Mouse (Mus musculus) heart, adult 2 months (tissue): ENCODE results near the gene Homer2.

Source experiments
- EP300 ChIP-seq: fragments of 200-500 bp; IDR thresholded peaks from 2 replicates; pipeline ENCODE4 v1.6.1; 2011; ENCODE audit warnings: low read depth, low read length, control low read depth; ENCODE audit not compliant: insufficient read depth
- POLR2A ChIP-seq: fragments of 200-500 bp; IDR thresholded peaks from 2 replicates; pipeline ENCODE4 v1.6.1; 2011; ENCODE audit warnings: mild to moderate bottlenecking, low read depth, low read length, control low read depth; ENCODE audit not compliant: insufficient read depth

DNA sequence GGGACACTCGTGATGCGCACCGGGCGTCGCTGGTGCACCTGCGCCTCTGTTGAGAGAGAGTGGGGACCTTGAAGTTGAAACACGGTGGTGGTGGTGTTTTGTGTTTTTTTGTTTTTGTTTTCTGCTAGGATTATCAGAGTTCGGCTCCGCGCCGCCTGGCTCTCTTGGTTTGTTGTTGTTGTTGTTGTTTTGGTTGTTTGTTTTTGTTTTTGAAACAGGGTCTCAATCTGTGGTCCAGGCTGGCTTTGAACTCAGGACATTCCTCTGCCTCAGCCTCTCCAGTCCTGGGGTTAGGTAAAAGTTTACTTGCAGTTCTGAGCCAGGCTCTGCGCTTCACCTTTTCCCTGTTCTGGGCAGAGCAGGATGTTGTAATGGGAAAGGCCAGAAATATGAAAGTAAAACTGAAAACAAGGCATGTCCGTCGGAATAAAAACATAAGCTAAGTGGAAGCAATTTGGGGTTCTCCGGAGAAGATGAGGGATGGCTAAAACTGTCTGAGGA lies 135.3 kb downstream of the Homer2 start:
- no peak for TF ChIP-seq EP300
- TF ChIP-seq POLR2A: peak; percentile 38; the same call in 1 of the 2 replicates
